Mouse (Mus musculus) A20 (cell line): Measurements from ENCODE around the gene Asxl1.

ENCODE experiments used
- DNase-seq: peaks from one replicate; pipeline ENCODE4 v3.0.0-alpha.2; 2011; ENCODE audit warnings: low read depth, low spot score

Gene Asxl1

GRCm38 (mm10) chr2:153443434-153444240 is 98.0 kb downstream of the Asxl1 start:
- DNase-seq: no peak

GRCm38 (mm10) chr2:153444254-153445136 is 98.9 kb downstream of the Asxl1 start:
- peak; percentile 46 for DNase-seq

GRCm38 (mm10) chr2:153445137-153446016 is 99.7 kb downstream of the Asxl1 start:
- DNase-seq: peak; percentile 22

- peak; percentile 72 for DNase-seq
Observed at GRCm38 (mm10) chr2:153446017-153446408, 100.4 kb downstream of the Asxl1 start.

GRCm38 (mm10) chr2:153446476-153446875 is 100.8 kb downstream of the Asxl1 start:
- DNase-seq: no peak

GRCm38 (mm10) chr2:153447719-153448118 is 102.1 kb downstream of the Asxl1 start:
- DNase-seq: no peak

- DNase-seq: no peak
Observed at GRCm38 (mm10) chr2:153448519-153448918, 102.9 kb downstream of the Asxl1 start.
